ENCODE assay signal across 19 mouse cellular contexts in genomic region chr7:50149326-50149725, GRCm38 (mm10).
DNase-seq lines count a peak whose midpoint lies in the region; ATAC-seq and TF ChIP-seq lines count a peak whose summit lies in the region.
"Had no signal": no experiment of that assay in that cellular context is flagged by ENCODE, and none has a peak within 500 bp of the region (broad histone marks: within the 10 kb centered on the region; RNA-seq: fewer than 3 reads in every experiment).

No protein-coding gene starts in this region.

- ATAC-seq in hindbrain, embryonic 11.5 days (ENCODE audit: low FRiP score): no peak
- ATAC-seq in hindbrain, postnatal 0 days: no peak
- no peak for ATAC-seq in embryonic facial prominence, embryonic 14.5 days (ENCODE audit: low read depth)
- ATAC-seq: forebrain, embryonic 13.5 days; intestine, postnatal 0 days; midbrain, embryonic 15.5 days; Patski had no signal

- no peak overlapping the region for H3K4me3 ChIP-seq in hindbrain, embryonic 11.5 days (ENCODE audit: low read depth, low read length)
- no peak overlapping the region for H3K4me3 ChIP-seq in hindbrain, postnatal 0 days (ENCODE audit: low read length)
- H3K4me3 ChIP-seq in embryonic facial prominence, embryonic 14.5 days (ENCODE audit: low read depth, low read length): no peak overlapping the region
- H3K4me3 ChIP-seq: embryonic facial prominence, embryonic 15.5 days; forebrain, embryonic 13.5 days; heart, embryonic 10.5 days; midbrain, embryonic 15.5 days had no signal

- DNase-seq in hindbrain, embryonic 11.5 days (ENCODE audit: low spot score): peak; percentile 31
- no peak for DNase-seq in hindbrain, postnatal 0 days (ENCODE audit: low spot score)
- DNase-seq in ovary, postnatal 14 days (ENCODE audit: low spot score): peak; percentile 1
- no peak for DNase-seq in ovary, postnatal 36 days (ENCODE audit: low spot score)
- DNase-seq in embryonic facial prominence, embryonic 14.5 days (ENCODE audit: low spot score): peak; percentile 73
- DNase-seq in gastrocnemius, postnatal 25 days: no peak
- DNase-seq in frontal cortex, postnatal 14 days (ENCODE audit: low spot score in 2 of 2): no peak
- DNase-seq: cerebellum, adult 9-11 months; heart, postnatal 36 days; lung, postnatal 10 days; thymus, postnatal 25 days had no signal

- WGBS in hindbrain, embryonic 11.5 days: 94% methylated on average over 7 of the region's 7 CpGs
- WGBS in hindbrain, postnatal 0 days: 95% methylated on average over 7 of the region's 7 CpGs
- 89% methylated on average over 7 of the region's 7 CpGs for WGBS in embryonic facial prominence, embryonic 14.5 days

- H3K9me3 ChIP-seq in hindbrain, embryonic 11.5 days (ENCODE audit: control insufficient read depth, low read length): no peaks in the 10 kb centered on the region
- no peaks in the 10 kb centered on the region for H3K9me3 ChIP-seq in hindbrain, postnatal 0 days (ENCODE audit: low read length)
- H3K9me3 ChIP-seq in embryonic facial prominence, embryonic 14.5 days (ENCODE audit: control insufficient read depth, low read length): no peaks in the 10 kb centered on the region
- H3K9me3 ChIP-seq: embryonic facial prominence, embryonic 15.5 days; forebrain, embryonic 13.5 days; heart, embryonic 10.5 days; midbrain, embryonic 15.5 days had no signal

- no peak overlapping the region for H3K4me2 ChIP-seq in hindbrain, embryonic 11.5 days (replicated peaks; ENCODE audit: low read depth, low read length)
- no peak overlapping the region for H3K4me2 ChIP-seq in hindbrain, postnatal 0 days (ENCODE audit: low read depth, low read length)
- H3K4me2 ChIP-seq in embryonic facial prominence, embryonic 14.5 days (ENCODE audit: low read depth, low read length): no peak overlapping the region
- H3K4me2 ChIP-seq: embryonic facial prominence, embryonic 15.5 days; forebrain, embryonic 13.5 days; liver, embryonic 11.5 days; midbrain, embryonic 15.5 days had no signal

- H3K9ac ChIP-seq in hindbrain, embryonic 11.5 days (ENCODE audit: low read depth, low read length): no peak overlapping the region
- H3K9ac ChIP-seq in hindbrain, postnatal 0 days (replicated peaks; ENCODE audit: low read length): no peak overlapping the region
- no peak overlapping the region for H3K9ac ChIP-seq in embryonic facial prominence, embryonic 14.5 days (ENCODE audit: low read depth, low read length)
- H3K9ac ChIP-seq: embryonic facial prominence, embryonic 15.5 days; forebrain, embryonic 13.5 days; midbrain, embryonic 15.5 days had no signal

- H3K4me1 ChIP-seq in hindbrain, embryonic 11.5 days (replicated peaks; ENCODE audit: control insufficient read depth, insufficient read depth, low read length): no peaks in the 10 kb centered on the region
- H3K4me1 ChIP-seq in hindbrain, postnatal 0 days (ENCODE audit: insufficient read depth, low read length): no peaks in the 10 kb centered on the region
- H3K4me1 ChIP-seq in embryonic facial prominence, embryonic 14.5 days (ENCODE audit: control insufficient read depth, insufficient read depth, low read length): no peaks in the 10 kb centered on the region
- H3K4me1 ChIP-seq: embryonic facial prominence, embryonic 15.5 days; forebrain, embryonic 13.5 days; heart, embryonic 10.5 days; midbrain, embryonic 15.5 days had no signal

- TF ChIP-seq CTCF in hindbrain, postnatal 0 days (IDR thresholded peaks at IDR 0.05; ENCODE audit: low read depth): no peak

- H3K27ac ChIP-seq in hindbrain, embryonic 11.5 days (ENCODE audit: low read depth, low read length): no peak overlapping the region
- H3K27ac ChIP-seq in hindbrain, postnatal 0 days: no peak overlapping the region
- no peak overlapping the region for H3K27ac ChIP-seq in embryonic facial prominence, embryonic 14.5 days (replicated peaks; ENCODE audit: low read depth, low read length)
- H3K27ac ChIP-seq: embryonic facial prominence, embryonic 15.5 days; forebrain, embryonic 13.5 days; heart, embryonic 10.5 days; midbrain, embryonic 15.5 days; stomach, postnatal 0 days had no signal

- H3K36me3 ChIP-seq in hindbrain, embryonic 11.5 days (ENCODE audit: control insufficient read depth, insufficient read depth, low read length): no peaks in the 10 kb centered on the region
- no peaks in the 10 kb centered on the region for H3K36me3 ChIP-seq in hindbrain, postnatal 0 days (ENCODE audit: insufficient read depth, low read length)
- no peaks in the 10 kb centered on the region for H3K36me3 ChIP-seq in embryonic facial prominence, embryonic 14.5 days (ENCODE audit: control insufficient read depth, insufficient read depth, low read length)
- H3K36me3 ChIP-seq: embryonic facial prominence, embryonic 15.5 days; heart, embryonic 10.5 days; midbrain, embryonic 15.5 days had no signal

- H3K27me3 ChIP-seq in hindbrain, embryonic 11.5 days (ENCODE audit: control insufficient read depth, insufficient read depth, low read length): no peaks in the 10 kb centered on the region
- H3K27me3 ChIP-seq in hindbrain, postnatal 0 days (ENCODE audit: insufficient read depth, low read length): no peaks in the 10 kb centered on the region
- H3K27me3 ChIP-seq in embryonic facial prominence, embryonic 14.5 days (replicated peaks; ENCODE audit: control insufficient read depth, insufficient read depth, low read length): no peaks in the 10 kb centered on the region
- H3K27me3 ChIP-seq: embryonic facial prominence, embryonic 15.5 days; forebrain, embryonic 13.5 days; midbrain, embryonic 15.5 days; Patski had no signal

Comparison
In these comparisons a context has a peak if more than half of its experiments do, and no peak if none do; other contexts are left out.
1. DNase-seq: peak in hindbrain, embryonic 11.5 days (single experiment), ovary, postnatal 14 days (single experiment) and embryonic facial prominence, embryonic 14.5 days (single experiment); none in hindbrain, postnatal 0 days (single experiment), ovary, postnatal 36 days (single experiment), gastrocnemius, postnatal 25 days (single experiment) and frontal cortex, postnatal 14 days (0 of 2).